Mouse (Mus musculus) layer of hippocampus, adult 9-11 months (tissue): Measurements from ENCODE around the gene Hadh.

Source experiments
- DNase-seq: peaks from one replicate; pipeline ENCODE4 v3.0.0; 2022

Hadh gene

DNA sequence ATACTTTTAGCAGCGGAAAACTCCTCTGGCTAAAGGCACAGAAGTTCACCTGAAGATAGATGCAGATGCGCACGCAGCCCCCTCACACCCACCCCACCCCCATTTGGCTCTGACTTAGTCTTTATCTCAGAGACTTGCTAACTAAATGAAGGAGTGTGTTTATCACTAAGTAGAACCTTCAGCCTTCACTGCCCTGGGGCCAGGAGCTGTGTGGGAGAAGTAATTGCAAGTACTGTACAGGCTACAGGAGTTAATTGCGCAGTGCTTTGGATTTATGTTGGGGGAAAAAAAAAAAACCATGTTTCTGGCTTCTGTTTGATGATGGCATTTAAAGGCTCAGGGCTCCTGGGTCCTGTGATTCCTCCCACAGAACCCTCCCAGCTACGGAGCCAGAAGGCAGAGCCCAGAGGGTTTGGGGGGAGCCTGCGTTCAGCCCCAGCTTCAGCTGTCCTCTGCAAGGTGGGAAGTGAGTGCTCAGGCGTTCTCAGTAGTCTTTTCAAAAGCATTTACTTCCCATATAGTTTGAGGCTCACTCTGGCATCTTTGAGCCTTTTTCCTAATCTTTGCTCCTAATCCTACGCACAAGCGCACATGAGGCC is 57.7 kb downstream of the Hadh start:
- DNase-seq = no peak

DNA sequence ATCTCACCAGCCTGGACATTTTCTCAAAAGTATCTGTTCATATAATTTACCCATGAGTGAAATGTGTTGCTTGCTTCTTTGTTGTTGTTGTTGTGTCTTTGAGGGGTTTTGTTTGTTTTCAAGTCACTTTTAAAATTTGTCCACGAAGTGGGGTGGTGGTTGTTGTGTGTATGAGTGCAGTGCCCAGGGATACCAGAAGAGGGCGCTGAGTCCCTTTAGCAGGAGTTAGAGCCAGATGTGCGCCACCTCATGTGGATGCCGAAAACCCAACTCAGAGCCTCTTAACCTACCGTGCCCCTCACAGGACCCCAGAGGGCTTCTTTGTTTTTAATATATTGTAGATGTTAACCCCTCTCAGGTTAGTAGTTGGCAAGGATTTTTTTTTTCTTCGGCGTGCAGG is 59.7 kb downstream of the Hadh start:
- DNase-seq = no peak

GRCm38 (mm10) chr3:131208265-131208891 is 63.5 kb downstream of the Hadh start:
- DNase-seq = no peak

DNA sequence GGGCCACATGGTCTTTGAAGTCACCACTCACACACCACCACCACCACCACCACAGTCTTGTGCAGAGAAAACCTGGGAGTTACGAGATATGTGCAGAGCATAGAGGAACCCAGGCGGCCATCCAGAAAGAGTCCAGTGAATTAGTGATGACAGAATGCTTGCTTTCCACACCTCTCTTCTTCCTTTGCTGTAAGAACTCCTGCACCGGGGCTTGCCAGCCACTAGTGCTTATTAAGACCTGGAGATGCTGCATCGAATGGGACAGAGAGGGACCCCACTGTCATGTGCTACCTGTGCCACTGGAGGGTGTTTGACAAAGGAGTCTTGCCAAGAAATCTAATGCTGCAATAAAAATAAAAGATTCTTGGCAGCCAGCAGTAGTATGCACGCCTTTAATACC is 64.1 kb downstream of the Hadh start:
- no peak for DNase-seq

GRCm38 (mm10) chr3:131202311-131202710 is 69.6 kb downstream of the Hadh start:
- DNase-seq = no peak

- DNase-seq = no peak
These were observed 72.2 kb downstream of the Hadh start for GRCm38 (mm10) chr3:131199590-131200288.

GRCm38 (mm10) chr3:131198991-131199390 is 72.9 kb downstream of the Hadh start:
- no peak for DNase-seq

- DNase-seq = no peak
These were observed 75.3 kb downstream of the Hadh start for GRCm38 (mm10) chr3:131196507-131197019.

- DNase-seq = no peak
These were observed 75.9 kb downstream of the Hadh start for GRCm38 (mm10) chr3:131196050-131196449.

GRCm38 (mm10) chr3:131191454-131191853 is 80.4 kb downstream of the Hadh start:
- DNase-seq = no peak

GRCm38 (mm10) chr3:131190671-131191367 is 81.1 kb downstream of the Hadh start:
- no peak for DNase-seq

DNA sequence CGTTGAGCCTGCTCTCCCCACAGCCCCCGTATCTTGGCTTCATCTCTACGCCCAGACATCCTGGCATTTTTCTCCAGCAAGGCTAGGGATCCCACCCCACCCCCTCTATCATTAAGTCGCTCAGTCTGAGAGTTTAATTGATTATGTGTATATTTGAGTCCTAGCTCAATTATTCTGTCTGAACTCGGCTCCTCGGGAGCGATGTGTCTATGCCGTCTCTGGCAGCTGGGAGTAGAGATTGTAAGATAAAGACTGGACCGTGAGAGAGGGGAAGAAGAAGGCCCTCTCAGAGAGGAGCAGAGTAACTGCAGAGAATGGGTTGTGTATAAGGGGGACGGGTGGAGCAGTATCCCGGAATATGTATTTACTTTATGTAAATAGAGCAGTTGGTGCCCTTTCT is 81.7 kb downstream of the Hadh start:
- DNase-seq = no peak

DNA sequence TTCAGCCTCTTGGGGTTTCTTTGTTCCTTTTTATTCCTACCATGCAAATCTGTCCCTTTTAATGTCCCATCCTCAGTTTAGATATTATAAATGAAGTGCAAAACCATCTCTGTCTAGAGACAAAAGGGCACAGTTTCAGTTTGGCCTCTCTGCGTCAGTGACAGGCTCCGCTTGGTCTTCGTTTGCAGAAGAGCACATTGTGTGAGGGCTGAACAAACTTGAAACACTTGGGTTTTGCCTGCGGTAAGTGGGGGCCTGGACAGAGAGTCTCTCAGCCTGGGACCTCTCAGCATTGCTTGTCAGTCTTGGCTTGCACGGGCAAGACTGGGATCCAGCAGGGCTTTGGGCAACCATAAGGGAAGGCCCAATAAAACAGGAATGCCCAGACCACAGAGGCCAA is 85.7 kb downstream of the Hadh start:
- no peak for DNase-seq
